Mouse (Mus musculus) left cerebral cortex, postnatal 10 days (tissue): Measurements from ENCODE around the gene Notch3. TPM values are rescaled to one million over a fixed set of nuclear protein-coding genes. Genes with fewer than 3 reads are reported as not detected.

Source experiments
- DNase-seq, 2 experiments: peaks; one replicate each; pipeline ENCODE4 v3.0.0; 2021 to 2022; ENCODE audit warnings: low spot score in 2 of 2, mixed read lengths in 1 of 2; ENCODE audit errors: extremely low spot score in 1 of 2
- intact Hi-C: fragments of 180-260 bp; cut with DNase I; formaldehyde crosslinking; loops from one replicate; pipeline ENCODE4 v1.15.1; 2025
- total RNA-seq, 2 experiments: library from RNA; stranded (reverse); gene quantifications; 2 replicates each; pipeline ENCODE4 v1.2.3; 2021

The Notch3 gene
- total RNA-seq, 2 experiments from 2014 or later, result 18.3 to 18.5 TPM

GRCm38 (mm10) chr17:32172485-32172884 is 5.8 kb upstream of the Notch3 start:
- intact Hi-C loops, result no loop called here
- no peak for DNase-seq

- DNase-seq, result no peak
- intact Hi-C loops, result no loop called here
Observed at GRCm38 (mm10) chr17:32169518-32170225, 3.0 kb upstream of the Notch3 start.

- intact Hi-C loops, result no loop called here
- peak in 1 of 2 experiments; percentile 80 for DNase-seq
Observed at GRCm38 (mm10) chr17:32165803-32166595, 653 bp downstream of the Notch3 start.

GRCm38 (mm10) chr17:32165266-32165802 is 1.3 kb downstream of the Notch3 start:
- DNase-seq, result no peak
- intact Hi-C loops, result no loop called here

GRCm38 (mm10) chr17:32164780-32165179 is 1.9 kb downstream of the Notch3 start:
- DNase-seq, result no peak
- intact Hi-C loops, result no loop called here

- intact Hi-C loops, result no loop called here
- DNase-seq, result peak in 1 of 2 experiments; percentile 76
Observed at GRCm38 (mm10) chr17:32163910-32164650, 2.6 kb downstream of the Notch3 start.

- intact Hi-C loops, result no loop called here
- DNase-seq, result peak; percentile 36 to 86
Observed at GRCm38 (mm10) chr17:32162112-32162850, 4.4 kb downstream of the Notch3 start.

GRCm38 (mm10) chr17:32160882-32161281 is 5.8 kb downstream of the Notch3 start:
- DNase-seq, result no peak
- intact Hi-C loops, result no loop called here

- intact Hi-C loops, result no loop called here
- no peak for DNase-seq
Observed at GRCm38 (mm10) chr17:32158841-32159240, 7.8 kb downstream of the Notch3 start.

GRCm38 (mm10) chr17:32146718-32147117 is 19.9 kb downstream of the Notch3 start:
- DNase-seq, result no peak
- intact Hi-C loops, result loop anchor here (10.0 kb wide), 1 partner anchor 348 kb away; no protein-coding TSS in a partner anchor

GRCm38 (mm10) chr17:32142907-32143854 is 23.5 kb downstream of the Notch3 start:
- intact Hi-C loops, result loop anchor here (5.0 to 10.0 kb wide), 2 partner anchors 64 to 352 kb away; no protein-coding TSS in a partner anchor
- peak; percentile 64 to 84 for DNase-seq

GRCm38 (mm10) chr17:32142234-32142633 is 24.4 kb downstream of the Notch3 start:
- intact Hi-C loops, result loop anchor here (5.0 to 10.0 kb wide), 2 partner anchors 65 to 353 kb away; no protein-coding TSS in a partner anchor
- DNase-seq, result no peak

GRCm38 (mm10) chr17:32133375-32133774 is 33.3 kb downstream of the Notch3 start:
- no peak for DNase-seq
- intact Hi-C loops, result no loop called here

- no peak for DNase-seq
- intact Hi-C loops, result no loop called here
Observed at GRCm38 (mm10) chr17:32132087-32132486, 34.6 kb downstream of the Notch3 start.

GRCm38 (mm10) chr17:32130506-32130905 is 36.1 kb downstream of the Notch3 start:
- intact Hi-C loops, result no loop called here

GRCm38 (mm10) chr17:32127195-32127594 is 39.5 kb downstream of the Notch3 start:
- no peak for DNase-seq
- intact Hi-C loops, result no loop called here

More at GRCm38 (mm10) chr17:32130506-32130905, 36.1 kb downstream of the Notch3 start:
- DNase-seq, result no peak

GRCm38 (mm10) chr17:32125407-32125806 is 41.2 kb downstream of the Notch3 start:
- intact Hi-C loops, result no loop called here
- DNase-seq, result no peak
